Mouse (Mus musculus): ENCODE measurements around the gene Palb2. TPM values are rescaled to one million over a fixed set of nuclear protein-coding genes. Genes with fewer than 3 reads are reported as not detected.

Palb2 gene
- polyA plus RNA-seq, 1 experiment from 2014 or later = 8.7 TPM

Other genes with a start within 250 kb of the Palb2 start
- 22.5 and 23.0 TPM in 2 replicates for gene Cog7, start 151.3 kb downstream of the Palb2 start, polyA plus RNA-seq (2015; fragmentation: Nextera tagmentation; extraction: Ambion mirVana)
- 54.9 and 57.3 TPM in 2 replicates for gene Gga2, start 111.8 kb downstream of the Palb2 start, polyA plus RNA-seq (2015; fragmentation: Nextera tagmentation; extraction: Ambion mirVana)
- gene Ubfd1, start 65.8 kb downstream of the Palb2 start, polyA plus RNA-seq (2015; fragmentation: Nextera tagmentation; extraction: Ambion mirVana) = 72.1 and 72.4 TPM in 2 replicates
- 10.2 and 10.4 TPM in 2 replicates for gene Ears2, start 65.7 kb downstream of the Palb2 start, polyA plus RNA-seq (2015; fragmentation: Nextera tagmentation; extraction: Ambion mirVana)
- gene Ndufab1, start 31.1 kb downstream of the Palb2 start, polyA plus RNA-seq (2015; fragmentation: Nextera tagmentation; extraction: Ambion mirVana) = 626 and 638 TPM in 2 replicates
- 162 TPM in 2 replicates for gene Dctn5, start 56 bp upstream of the Palb2 start, polyA plus RNA-seq (2015; fragmentation: Nextera tagmentation; extraction: Ambion mirVana)
- 27.1 and 32.8 TPM in 2 replicates for gene Plk1, start 26.5 kb upstream of the Palb2 start, polyA plus RNA-seq (2015; fragmentation: Nextera tagmentation; extraction: Ambion mirVana)
- 0.97 and 1.1 TPM in 2 replicates for gene Ern2, start 53.2 kb upstream of the Palb2 start, polyA plus RNA-seq (2015; fragmentation: Nextera tagmentation; extraction: Ambion mirVana)
- gene Chp2, start 86.5 kb upstream of the Palb2 start, polyA plus RNA-seq (2015; fragmentation: Nextera tagmentation; extraction: Ambion mirVana) = 1.2 and 1.4 TPM in 2 replicates
- gene Prkcb, start 155.8 kb upstream of the Palb2 start, polyA plus RNA-seq (2015; fragmentation: Nextera tagmentation; extraction: Ambion mirVana) = 58.1 and 62.7 TPM in 2 replicates

Measured in hindbrain, embryonic 13.5 days (tissue).